Mouse (Mus musculus) hindbrain, embryonic 16.5 days (tissue): ENCODE results near the gene Mdh1b. TPM values are rescaled to one million over a fixed set of nuclear protein-coding genes. Genes with fewer than 3 reads are reported as not detected.

ENCODE experiments used
- ATAC-seq: fragments of 200-750 bp; cut with Nextera tagmentation; 2 replicates; pipeline ENCODE4 v1.8.0; 2017; ENCODE audit warnings: moderate TSS enrichment, moderate library complexity
- H3K27ac ChIP-seq: fragments of 300-500 bp; sonication (generic); 2 replicates; pipeline ENCODE4 v1.5.1; 2014; ENCODE audit warnings: low read depth, mild to moderate bottlenecking, control low read depth, low read length, moderate library complexity
- H3K27me3 ChIP-seq: fragments of 300-500 bp; sonication (generic); replicated peaks from 2 replicates; pipeline ENCODE4 v1.6.1; 2014; ENCODE audit warnings: low read length; ENCODE audit not compliant: control insufficient read depth, insufficient read depth
- H3K36me3 ChIP-seq: fragments of 300-500 bp; sonication (generic); 2 replicates; pipeline ENCODE4 v1.6.1; 2014; ENCODE audit warnings: mild to moderate bottlenecking, low read length, moderate library complexity, mixed read lengths; ENCODE audit not compliant: control insufficient read depth, insufficient read depth
- H3K4me1 ChIP-seq: fragments of 300-500 bp; sonication (generic); 2 replicates; pipeline ENCODE4 v1.6.1; 2014; ENCODE audit warnings: low read depth, low read length; ENCODE audit not compliant: control insufficient read depth, insufficient read depth
- H3K4me2 ChIP-seq: fragments of 300-500 bp; sonication (generic); 2 replicates; pipeline ENCODE4 v1.6.1; 2014; ENCODE audit warnings: mild to moderate bottlenecking, low read length, control low read depth, moderate library complexity
- H3K4me3 ChIP-seq: fragments of 300-500 bp; sonication (generic); 2 replicates; pipeline ENCODE4 v1.5.1; 2014; ENCODE audit warnings: mild to moderate bottlenecking, low read length, control low read depth, moderate library complexity
- H3K9ac ChIP-seq: fragments of 300-500 bp; sonication (generic); 2 replicates; pipeline ENCODE4 v1.6.1; 2014; ENCODE audit warnings: low read depth, mild to moderate bottlenecking, control low read depth, low read length, moderate library complexity
- H3K9me3 ChIP-seq: fragments of 300-500 bp; sonication (generic); 2 replicates; pipeline ENCODE4 v1.6.1; 2014; ENCODE audit warnings: mild to moderate bottlenecking, low read length, moderate library complexity; ENCODE audit not compliant: control insufficient read depth
- WGBS: fragments of 180-500 bp; shearing (Covaris S2); extraction: QIAGEN DNeasy Blood & Tissue Kit; methylation state at CpG from one replicate; pipeline ENCODE4 v1.1.7; 2014; 5-methylcytosine and 5-hydroxymethylcytosine counted together
- polyA plus RNA-seq: library from polyadenylated mRNA; unstranded; fragments of >200 nt; fragmentation: Nextera tagmentation; extraction: Ambion mirVana; gene quantifications from 2 replicates; pipeline ENCODE4 v1.2.1, GENCODE M21; 2015

Mdh1b gene
- 0.59 and 0.75 TPM in 2 replicates for polyA plus RNA-seq

DNA sequence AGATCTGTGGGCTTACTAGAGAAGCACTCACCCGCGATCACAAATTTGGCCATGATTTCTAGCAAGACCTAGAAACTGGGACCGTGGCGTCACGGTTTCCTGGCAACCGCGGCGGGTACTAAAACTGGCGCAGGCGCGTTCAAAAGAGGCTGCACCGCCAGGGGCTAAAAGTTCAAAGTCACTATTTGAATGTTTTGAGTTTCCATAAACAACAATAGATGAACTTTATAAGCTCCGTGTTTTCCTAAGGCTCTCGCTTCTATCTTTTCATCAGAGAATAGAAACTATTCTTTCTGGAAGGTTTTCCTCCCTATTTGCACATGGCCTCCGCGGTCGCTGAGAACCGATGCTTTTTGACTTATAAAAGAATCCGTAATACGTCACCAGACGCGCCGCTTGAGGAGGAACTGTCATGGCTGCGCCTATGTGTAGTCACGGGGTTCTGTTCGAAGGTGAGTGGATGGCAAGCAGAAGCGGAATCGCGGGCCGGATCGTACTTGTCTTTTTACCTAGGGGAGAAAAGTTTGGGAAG lies at the start of gene Mdh1b, which contains the start of gene Fastkd2:
TSS of gene Mdh1b (minus strand) at position 79 of the 532 bp plus-strand sequence.
TSS of gene Fastkd2 (plus strand) at position 375 of the 532 bp plus-strand sequence.
- Histone ChIP-seq H3K27me3 (no peaks in the 10 kb centered on the region), H3K9ac (peak within 1 kb of the TSS; percentile 67), H3K36me3 (no peaks in the 10 kb centered on the region), H3K4me1 (peaks cover 23% of the 10 kb centered on the region), H3K4me2 (peak within 1 kb of the TSS; percentile 86), H3K9me3 (no peaks in the 10 kb centered on the region), H3K4me3 (peak within 1 kb of the TSS; percentile 56), H3K27ac (peak within 1 kb of the TSS; percentile 44; the same call in 1 of the 2 replicates)
- WGBS = under 1% methylated on average over 31 of the region's 31 CpGs
- ATAC-seq = peak; percentile 96

DNA sequence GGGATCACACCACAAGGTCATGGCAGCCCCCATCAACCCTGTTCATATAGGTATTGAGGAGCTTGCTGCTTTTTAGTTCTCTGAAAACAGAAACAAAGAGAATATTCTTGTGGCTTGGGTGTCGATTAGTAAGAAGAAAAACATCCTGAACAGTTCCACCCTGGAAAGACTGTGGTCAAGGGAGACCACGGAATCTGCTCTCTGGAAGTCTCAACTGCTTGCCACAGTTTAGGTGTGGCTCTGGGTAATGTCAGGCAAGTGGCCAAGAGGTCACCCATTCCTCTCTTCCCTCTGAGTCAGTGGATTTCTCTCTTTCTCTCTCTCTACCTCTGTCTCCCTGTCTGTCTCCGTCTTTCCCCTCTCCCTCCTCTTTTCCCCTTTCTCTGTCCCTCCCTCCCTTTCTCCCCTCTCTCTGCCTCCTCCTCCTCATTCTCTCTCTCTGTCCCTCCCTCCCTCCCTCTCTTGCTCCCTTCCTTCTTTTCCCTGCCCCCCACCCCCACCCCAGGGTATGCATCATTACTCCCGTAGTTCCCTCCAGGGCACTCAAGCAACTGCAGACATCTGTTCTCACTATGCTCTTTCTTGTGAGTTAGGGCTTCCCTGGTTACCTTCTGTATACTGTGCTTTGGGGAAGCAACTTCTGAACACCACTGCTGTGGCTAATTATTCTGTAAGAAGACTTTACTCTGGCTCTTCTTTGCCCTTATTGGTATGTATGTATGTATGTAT lies 46.9 kb upstream of the Mdh1b start:
- Histone ChIP-seq H3K4me2 (no peak overlapping the region), H3K9me3 (no peaks in the 10 kb centered on the region), H3K4me1 (no peaks in the 10 kb centered on the region), H3K4me3 (no peak overlapping the region), H3K27ac (no peak overlapping the region), H3K27me3 (no peaks in the 10 kb centered on the region), H3K36me3 (no peaks in the 10 kb centered on the region), H3K9ac (no peak overlapping the region)
- no peak for ATAC-seq
- 55% methylated on average over 4 of the region's 4 CpGs for WGBS

DNA sequence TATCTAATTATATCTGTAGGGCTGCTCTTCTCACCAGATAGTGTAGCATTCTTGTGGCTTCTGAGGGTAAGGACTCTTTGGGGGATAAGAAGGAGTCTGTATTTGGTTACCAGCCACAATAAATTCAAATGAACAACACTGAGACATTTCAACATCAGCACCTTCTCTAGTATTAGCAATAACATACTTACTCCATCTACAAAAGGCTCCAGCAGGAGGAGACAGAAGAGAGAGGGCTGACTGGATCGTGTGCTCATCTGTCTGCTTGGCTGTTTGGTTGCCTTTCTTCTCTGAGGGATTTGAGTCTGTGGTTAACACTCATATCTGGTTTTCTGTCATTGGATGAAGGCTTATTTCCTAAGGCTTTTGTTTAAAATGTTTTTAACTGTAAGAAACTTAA lies 46.3 kb upstream of the Mdh1b start:
- WGBS = 77% methylated on average over 1 of the region's 1 CpGs
- no peak for ATAC-seq
- H3K4me1 ChIP-seq = no peaks in the 10 kb centered on the region

DNA sequence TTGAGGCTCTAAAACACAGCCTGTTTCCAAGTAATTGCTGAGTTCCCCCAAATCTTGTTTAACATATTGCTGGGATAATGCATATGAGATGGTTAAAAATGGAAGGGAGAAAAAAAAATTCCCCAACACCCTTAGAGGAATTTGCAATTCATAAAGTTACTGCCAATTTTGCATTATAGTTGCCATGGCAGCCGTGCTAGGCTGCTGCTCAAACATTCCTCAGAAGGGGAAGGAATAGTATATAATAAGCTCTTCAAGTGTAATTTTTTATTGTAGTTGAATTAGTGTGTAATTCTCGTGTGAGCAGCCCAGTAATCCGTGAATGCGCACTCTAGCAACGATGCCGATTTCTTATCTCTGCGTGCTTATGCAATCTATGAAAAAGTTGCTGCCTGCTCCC lies 40.2 kb upstream of the Mdh1b start:
- ATAC-seq = peak; percentile 82

More for the DNA sequence above, 46.3 kb upstream of the Mdh1b start:
- Histone ChIP-seq H3K27me3 (no peaks in the 10 kb centered on the region), H3K4me3 (no peak overlapping the region), H3K36me3 (no peaks in the 10 kb centered on the region), H3K9me3 (no peaks in the 10 kb centered on the region), H3K4me2 (no peak overlapping the region), H3K9ac (no peak overlapping the region), H3K27ac (no peak overlapping the region)

DNA sequence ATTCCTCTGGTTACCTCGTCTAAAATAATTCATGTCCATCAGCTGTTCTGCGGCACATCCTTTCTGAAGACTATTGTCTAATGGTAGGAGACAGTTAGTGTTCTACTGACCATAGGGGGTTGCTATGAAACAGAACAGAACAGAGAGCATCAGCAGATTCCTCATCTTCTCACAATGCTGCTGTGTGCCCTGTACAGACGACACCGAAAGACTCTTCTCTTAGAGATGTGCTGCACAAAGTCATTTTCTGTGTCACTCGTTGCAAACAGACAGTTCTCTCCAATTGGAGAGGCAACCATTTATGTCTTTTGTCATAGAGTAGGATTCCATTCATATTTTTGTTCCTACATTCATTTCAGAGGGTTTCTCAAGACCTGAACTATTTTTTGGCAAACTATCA lies 39.0 kb upstream of the Mdh1b start, which contains the start of gene 4933402D24Rik:
TSS of gene 4933402D24Rik (minus strand) at position 101 of the 400 bp plus-strand sequence.
- ATAC-seq = no peak
- H3K9me3 ChIP-seq = no peaks in the 10 kb centered on the region
- H3K9ac ChIP-seq = no peak within 1 kb of the TSS
- H3K4me2 ChIP-seq = no peak within 1 kb of the TSS
- 48% methylated on average over 5 of the region's 5 CpGs for WGBS
- H3K27ac ChIP-seq = no peak within 1 kb of the TSS
- H3K4me1 ChIP-seq = peaks cover 21% of the 10 kb centered on the region
- H3K4me3 ChIP-seq = no peak within 1 kb of the TSS
- H3K36me3 ChIP-seq = no peaks in the 10 kb centered on the region
- H3K27me3 ChIP-seq = no peaks in the 10 kb centered on the region

More for the DNA sequence above, 40.2 kb upstream of the Mdh1b start:
- Histone ChIP-seq H3K4me3 (no peak overlapping the region), H3K27ac (no peak overlapping the region), H3K9ac (no peak overlapping the region), H3K27me3 (no peaks in the 10 kb centered on the region), H3K4me2 (peak overlapping the region; percentile 7; the same call in 1 of the 2 replicates), H3K9me3 (no peaks in the 10 kb centered on the region), H3K36me3 (no peaks in the 10 kb centered on the region), H3K4me1 (peaks cover 13% of the 10 kb centered on the region)
- 46% methylated on average over 7 of the region's 7 CpGs for WGBS

DNA sequence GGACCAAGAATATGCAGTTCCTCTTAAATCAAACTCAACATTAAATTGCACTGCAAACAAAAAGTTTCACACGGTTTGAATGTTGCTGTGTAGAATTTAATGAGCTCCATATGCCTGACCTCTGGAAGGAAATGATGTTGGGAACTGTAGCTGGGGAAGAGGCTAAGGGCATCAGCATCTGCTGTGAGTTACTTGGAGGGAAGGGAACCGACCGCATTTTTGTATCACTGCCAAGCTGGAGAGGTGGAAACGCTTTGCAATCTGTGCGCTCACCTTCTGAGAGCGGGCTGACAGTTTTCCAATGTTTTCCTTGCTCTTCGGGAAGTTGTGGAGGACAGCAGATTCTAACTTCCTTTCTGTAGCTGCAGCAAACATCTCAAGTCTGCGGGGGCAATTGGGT lies 38.0 kb upstream of the Mdh1b start:
- 64% methylated on average over 8 of the region's 8 CpGs for WGBS
- no peaks in the 10 kb centered on the region for H3K36me3 ChIP-seq

DNA sequence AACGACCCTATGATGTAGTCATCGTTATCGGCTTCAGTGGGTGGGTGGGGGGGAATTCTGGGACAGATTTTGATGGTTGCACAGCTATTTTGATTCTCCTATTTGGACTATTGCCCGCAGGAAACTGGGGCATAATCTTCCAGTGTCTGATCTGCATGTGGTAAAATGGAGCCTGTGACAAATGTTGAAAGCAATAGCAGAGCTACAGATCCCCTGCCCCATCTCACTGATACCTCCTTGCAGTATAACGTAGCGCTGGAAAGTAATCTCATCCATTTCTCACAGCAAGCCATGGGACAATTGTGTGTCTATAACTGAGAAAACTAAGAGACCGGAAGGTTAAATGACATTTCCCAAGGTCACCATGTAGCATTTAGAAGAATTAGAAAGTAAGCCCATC lies 34.3 kb upstream of the Mdh1b start:
- no peak for ATAC-seq
- peak overlapping the region; percentile 67 for H3K27ac ChIP-seq
- WGBS = 30% methylated on average over 7 of the region's 7 CpGs
- peaks cover 20% of the 10 kb centered on the region for H3K4me1 ChIP-seq
- H3K27me3 ChIP-seq = no peaks in the 10 kb centered on the region
- H3K9ac ChIP-seq = no peak overlapping the region
- H3K9me3 ChIP-seq = no peaks in the 10 kb centered on the region
- no peak overlapping the region for H3K4me3 ChIP-seq
- H3K4me2 ChIP-seq = peak overlapping the region; percentile 15; the same call in 1 of the 2 replicates
- no peaks in the 10 kb centered on the region for H3K36me3 ChIP-seq

More for the DNA sequence above, 38.0 kb upstream of the Mdh1b start:
- Histone ChIP-seq H3K4me3 (no peak overlapping the region), H3K4me1 (peaks cover 31% of the 10 kb centered on the region), H3K27ac (no peak overlapping the region), H3K4me2 (no peak overlapping the region), H3K9ac (no peak overlapping the region), H3K27me3 (no peaks in the 10 kb centered on the region), H3K9me3 (no peaks in the 10 kb centered on the region)
- ATAC-seq = no peak

DNA sequence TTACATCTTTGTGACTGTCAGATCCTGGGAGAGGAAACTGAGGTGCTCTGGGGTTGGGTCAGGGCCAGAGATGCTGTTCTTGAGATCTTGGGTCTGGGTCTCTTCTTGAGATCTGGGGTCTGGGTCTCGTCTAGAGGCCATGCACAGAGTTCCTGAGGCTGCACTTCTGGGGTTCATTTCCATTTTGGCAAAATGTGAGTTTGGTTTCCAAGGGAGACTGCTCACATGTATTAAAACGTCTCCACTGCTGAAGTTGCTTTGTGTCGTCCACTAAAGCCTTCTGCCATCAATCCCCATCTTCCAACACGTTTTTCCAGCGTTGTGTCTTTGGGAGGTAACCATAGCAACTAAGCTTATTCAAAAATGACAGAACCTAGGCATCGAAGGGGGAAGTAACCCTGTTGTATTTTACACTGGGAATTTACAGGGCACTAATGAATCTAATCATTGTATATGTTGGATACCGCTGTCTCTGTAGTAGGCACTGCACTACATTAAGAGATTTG lies 33.8 kb upstream of the Mdh1b start:
- ATAC-seq = peak; percentile 63
- Histone ChIP-seq H3K9me3 (no peaks in the 10 kb centered on the region), H3K4me1 (peaks cover 20% of the 10 kb centered on the region), H3K4me2 (peak overlapping the region; percentile 15; the same call in 1 of the 2 replicates), H3K9ac (no peak overlapping the region), H3K4me3 (no peak overlapping the region), H3K27me3 (no peaks in the 10 kb centered on the region), H3K27ac (peak overlapping the region; percentile 67), H3K36me3 (no peaks in the 10 kb centered on the region)
- WGBS = 10% methylated on average over 7 of the region's 7 CpGs

DNA sequence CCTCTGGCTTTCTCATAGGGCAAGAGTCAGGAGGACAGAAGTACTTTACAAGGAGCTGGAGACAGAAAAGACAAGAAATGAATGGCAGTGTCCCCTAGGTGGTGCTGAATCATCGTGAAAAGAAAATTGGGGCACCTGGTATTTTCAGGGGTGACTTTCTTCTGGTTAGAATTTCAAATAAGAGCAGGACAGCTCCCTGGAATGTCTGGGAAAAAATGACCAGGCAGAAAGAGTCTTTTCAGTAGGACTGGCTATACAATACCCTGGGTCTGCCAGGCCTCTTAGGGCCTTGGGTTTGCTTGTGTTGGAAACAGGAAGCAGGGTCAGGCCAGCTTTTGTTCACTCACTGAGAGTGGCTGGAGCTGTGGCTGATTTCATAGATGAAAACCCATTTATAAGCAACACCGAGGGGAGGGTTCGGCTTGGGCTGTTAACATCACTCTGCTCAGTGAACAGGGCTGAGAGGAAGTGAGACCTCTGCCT lies 33.1 kb upstream of the Mdh1b start:
- H3K27ac ChIP-seq = peak overlapping the region; percentile 67
- H3K4me2 ChIP-seq = no peak overlapping the region
- no peaks in the 10 kb centered on the region for H3K27me3 ChIP-seq
- no peaks in the 10 kb centered on the region for H3K9me3 ChIP-seq
- peak; percentile 93 for ATAC-seq
- no peaks in the 10 kb centered on the region for H3K36me3 ChIP-seq
- 5% methylated on average over 3 of the region's 3 CpGs for WGBS
- H3K4me1 ChIP-seq = peaks cover 20% of the 10 kb centered on the region
- no peak overlapping the region for H3K4me3 ChIP-seq
- H3K9ac ChIP-seq = no peak overlapping the region; the same call in 1 of the 2 replicates
